Mouse (Mus musculus): Measurements from ENCODE around the gene Nploc4. TPM values are rescaled to one million over a fixed set of nuclear protein-coding genes. Genes with fewer than 3 reads are reported as not detected.

Nploc4 gene
- polyA plus RNA-seq, 1 experiment from 2014 or later, result 69.2 TPM

DNA sequence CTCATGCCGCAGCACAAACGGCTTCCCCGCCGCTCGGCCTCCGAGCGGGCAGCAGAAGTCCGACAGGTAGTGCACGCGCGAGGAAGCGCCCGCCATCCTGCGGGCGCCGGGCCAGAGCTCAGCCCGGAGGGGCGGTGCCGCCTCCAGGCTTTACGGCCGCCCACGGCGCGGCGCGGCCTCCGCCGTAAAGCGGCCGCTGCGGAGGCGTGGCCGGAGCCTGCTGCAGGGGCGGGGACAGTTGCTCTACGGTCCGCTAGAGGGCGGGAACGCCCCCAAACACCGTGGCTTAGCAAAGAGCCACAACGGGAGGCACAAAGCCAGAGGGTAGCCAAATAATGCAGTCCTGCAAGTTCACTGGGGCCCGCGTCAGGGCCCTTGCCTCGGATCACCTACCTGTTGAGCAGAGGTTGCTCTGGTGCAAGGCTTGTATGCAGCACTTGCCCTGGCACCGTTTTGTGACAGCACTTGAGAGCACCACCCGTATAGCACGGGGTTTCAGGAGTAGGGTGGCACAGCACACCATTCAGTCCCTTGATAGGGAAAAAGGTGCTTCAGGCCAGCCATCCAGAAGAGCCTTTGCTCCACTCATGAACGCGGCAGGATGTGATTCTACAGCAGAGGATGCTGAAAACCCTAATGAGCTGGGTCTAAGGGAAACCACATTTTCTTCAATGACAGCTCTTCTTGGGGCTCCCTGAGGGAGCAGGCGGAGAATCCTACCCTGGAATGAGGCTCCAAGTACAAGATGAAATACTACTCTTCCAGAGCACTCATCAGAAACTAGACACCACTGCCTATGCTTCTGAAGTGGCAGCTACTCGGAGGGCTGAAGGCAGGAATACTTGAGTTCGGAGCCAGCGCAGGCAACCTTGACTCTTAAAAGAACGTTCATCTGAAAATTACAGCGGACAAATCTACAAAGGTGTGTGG is 58.6 kb downstream of the Nploc4 start, which contains the start of gene Faap100:
TSS of gene Faap100 (minus strand) at position 154 of the 930 bp plus-strand sequence.
- no peaks in the 10 kb centered on the region for H3K27me3 ChIP-seq
- ChIA-PET POLR2A (interaction anchor here (1.0 to 1.4 kb wide), 4 partner anchors 9 to 27 kb away, joined by 3 read pairs; no protein-coding TSS in a partner anchor), CTCF (interaction anchor here (1.1 to 1.5 kb wide), 2 partner anchors 9 to 28 kb away, joined by 3 to 4 read pairs; no protein-coding TSS in a partner anchor)
- ATAC-seq (peak; percentile 55), DNase-seq (ENCODE audit: low read depth, low spot score) (peak; percentile 46)
- in situ Hi-C loops (cut with MboI; ENCODE audit: low pct_unique_long_range_greater_than_20kb), result no loop called here
- TF ChIP-seq CTCF (IDR thresholded peaks at IDR 0.05), result no peak

DNA sequence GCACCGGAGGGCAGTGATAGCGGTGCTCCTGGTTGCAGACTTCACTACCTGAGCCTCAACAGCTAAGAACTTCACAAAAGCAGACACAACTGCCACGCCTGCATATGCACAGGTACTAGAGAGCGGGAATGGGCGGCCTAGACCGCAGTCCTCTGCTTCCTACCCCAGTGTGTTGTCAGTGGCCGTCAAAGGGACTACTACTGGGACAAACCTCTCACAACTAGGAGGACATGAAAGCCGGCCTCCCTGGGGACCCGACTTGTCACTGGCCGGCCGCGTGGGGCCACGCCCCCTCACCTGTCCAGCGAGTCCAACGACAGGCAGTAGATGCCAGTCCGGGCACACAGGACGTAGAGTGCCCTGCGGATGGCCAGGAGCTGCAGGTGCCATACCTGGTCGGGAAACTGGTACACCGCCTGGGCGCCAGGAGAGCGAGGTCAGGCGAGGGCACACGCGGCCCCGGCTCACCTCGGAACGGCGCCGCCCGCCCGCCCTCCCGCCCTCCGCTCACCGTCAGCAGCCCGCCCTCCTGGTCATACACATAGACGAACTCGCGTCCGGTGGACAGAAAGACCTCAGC is 59.4 kb downstream of the Nploc4 start:
- ChIA-PET POLR2A (interaction anchor here (1.1 to 1.7 kb wide), 3 partner anchors 8 to 26 kb away, joined by 3 to 5 read pairs (median 3); no protein-coding TSS in a partner anchor), CTCF (interaction anchor here (1.1 to 1.5 kb wide), 3 partner anchors 10 to 28 kb away, joined by 3 to 4 read pairs (median 3); no protein-coding TSS in a partner anchor)
- no peaks in the 10 kb centered on the region for H3K27me3 ChIP-seq
- ATAC-seq (no peak), DNase-seq (ENCODE audit: low read depth, low spot score) (no peak)
- in situ Hi-C loops (cut with MboI; ENCODE audit: low pct_unique_long_range_greater_than_20kb), result no loop called here
- TF ChIP-seq CTCF (IDR thresholded peaks at IDR 0.05), result no peak

DNA sequence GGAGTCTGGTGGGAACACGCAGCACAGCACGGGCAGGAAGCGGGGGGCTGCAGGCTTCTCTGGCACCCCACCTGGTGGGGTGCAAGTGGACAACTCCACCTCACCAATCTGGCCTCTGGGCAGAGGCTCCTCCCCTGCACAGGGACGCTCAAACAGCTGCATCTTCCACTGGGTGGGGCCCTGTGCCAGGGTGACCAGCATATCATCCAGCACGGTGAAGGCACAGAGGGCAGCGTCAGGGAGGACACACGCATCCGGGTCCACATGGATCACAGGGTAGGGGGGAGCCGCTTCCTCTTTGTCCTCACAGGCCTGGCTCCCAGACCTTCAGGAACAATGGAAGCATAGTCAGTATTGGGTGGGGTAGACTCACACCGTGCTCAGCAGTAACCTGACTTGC is 60.2 kb downstream of the Nploc4 start:
- POLR2A ChIA-PET, result interaction anchor here (1.7 kb wide), 1 partner anchor 23 kb away, joined by 5 read pairs; no protein-coding TSS in a partner anchor

DNA sequence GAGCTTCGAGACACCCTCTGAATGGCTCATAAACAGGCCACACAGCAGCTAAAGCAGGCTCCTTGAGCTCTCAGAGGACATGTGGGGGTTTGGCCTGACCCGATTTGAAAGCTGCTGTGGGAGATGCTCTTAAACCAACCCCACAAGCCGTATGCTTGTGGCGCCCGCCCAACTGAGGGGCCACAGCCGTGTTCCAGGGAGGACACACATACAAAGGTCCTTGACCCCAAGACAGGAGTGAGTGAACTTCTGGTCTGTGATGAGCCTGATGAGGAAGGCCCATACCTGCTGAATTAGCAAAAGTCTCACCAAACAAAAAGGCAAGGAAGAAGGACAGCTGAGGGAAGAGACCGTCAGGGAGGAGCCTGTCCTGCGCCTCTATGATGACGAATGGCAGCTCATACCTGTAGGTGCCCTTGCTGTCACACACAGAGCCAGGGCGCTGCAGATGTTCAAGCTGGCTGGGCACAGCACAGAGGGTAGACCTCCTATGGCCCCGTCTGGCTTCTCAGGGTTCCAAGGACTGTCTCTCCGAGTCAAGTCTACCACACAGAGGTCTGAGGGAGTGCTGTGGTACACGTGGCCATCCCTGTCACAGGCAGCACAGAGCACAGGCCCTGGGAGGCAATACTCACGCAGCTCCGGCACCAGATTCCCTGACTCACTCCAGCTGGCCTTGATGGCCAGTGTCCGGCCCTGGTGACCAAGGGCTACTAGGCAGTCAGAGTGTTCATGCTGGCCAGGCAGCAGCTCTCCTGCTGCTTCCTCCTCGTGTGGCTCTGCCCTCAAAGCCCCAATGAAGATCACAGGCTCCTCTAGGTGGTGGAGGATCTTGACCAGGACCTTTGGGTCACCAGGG is 61.0 kb downstream of the Nploc4 start:
- H3K27me3 ChIP-seq, result no peaks in the 10 kb centered on the region
- ATAC-seq, result no peak
- no peak for TF ChIP-seq CTCF (IDR thresholded peaks at IDR 0.05)
- no peak for DNase-seq (ENCODE audit: low read depth, low spot score)
- ChIA-PET CTCF (interaction anchor here (1.3 kb wide), 1 partner anchor 23 kb away, joined by 5 read pairs; no protein-coding TSS in a partner anchor), POLR2A (interaction anchor here (0.7 to 1.7 kb wide), 4 partner anchors 22 to 368 kb away, joined by 3 to 13 read pairs (median 4); no protein-coding TSS in a partner anchor)
- in situ Hi-C loops (cut with MboI; ENCODE audit: low pct_unique_long_range_greater_than_20kb), result no loop called here

More for the DNA sequence above, 60.2 kb downstream of the Nploc4 start:
- H3K27me3 ChIP-seq, result no peaks in the 10 kb centered on the region
- CTCF ChIA-PET, result interaction anchor here (1.1 kb wide), 1 partner anchor 12 kb away, joined by 3 read pairs; no protein-coding TSS in a partner anchor
- in situ Hi-C loops (cut with MboI; ENCODE audit: low pct_unique_long_range_greater_than_20kb), result no loop called here
- ATAC-seq (no peak), DNase-seq (ENCODE audit: low read depth, low spot score) (no peak)
- TF ChIP-seq CTCF (IDR thresholded peaks at IDR 0.05), result no peak

DNA sequence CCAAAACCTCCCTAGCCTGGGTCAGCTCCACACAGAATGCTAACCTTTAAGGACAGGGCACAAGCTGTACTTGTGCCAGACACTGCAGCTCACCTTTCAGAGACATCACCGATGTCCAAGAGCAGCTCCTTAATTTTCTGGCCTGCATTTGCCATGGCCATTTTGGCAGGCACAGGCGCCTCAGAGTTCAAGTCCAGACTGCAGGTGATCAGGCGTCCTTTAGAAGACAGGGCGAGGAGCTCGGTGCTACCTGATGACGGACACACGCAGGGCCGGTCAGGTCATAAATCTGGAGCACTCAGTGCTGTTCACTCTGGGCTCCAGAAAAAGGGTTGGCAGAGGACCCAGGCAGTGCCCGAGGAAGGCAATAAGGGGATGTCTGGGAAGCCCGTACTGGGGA is 62.2 kb downstream of the Nploc4 start:
- POLR2A ChIA-PET, result interaction anchor here (0.5 to 1.0 kb wide), 2 partner anchors 10 to 172 kb away, joined by 3 to 6 read pairs; no protein-coding TSS in a partner anchor
- DNase-seq (ENCODE audit: low read depth, low spot score) (no peak), ATAC-seq (no peak)
- CTCF ChIA-PET, result interaction anchor here (1.3 kb wide), 1 partner anchor 49 kb away, joined by 3 read pairs; no protein-coding TSS in a partner anchor
- no peak for TF ChIP-seq CTCF (IDR thresholded peaks at IDR 0.05)
- in situ Hi-C loops (cut with MboI; ENCODE audit: low pct_unique_long_range_greater_than_20kb), result no loop called here
- no peaks in the 10 kb centered on the region for H3K27me3 ChIP-seq

DNA sequence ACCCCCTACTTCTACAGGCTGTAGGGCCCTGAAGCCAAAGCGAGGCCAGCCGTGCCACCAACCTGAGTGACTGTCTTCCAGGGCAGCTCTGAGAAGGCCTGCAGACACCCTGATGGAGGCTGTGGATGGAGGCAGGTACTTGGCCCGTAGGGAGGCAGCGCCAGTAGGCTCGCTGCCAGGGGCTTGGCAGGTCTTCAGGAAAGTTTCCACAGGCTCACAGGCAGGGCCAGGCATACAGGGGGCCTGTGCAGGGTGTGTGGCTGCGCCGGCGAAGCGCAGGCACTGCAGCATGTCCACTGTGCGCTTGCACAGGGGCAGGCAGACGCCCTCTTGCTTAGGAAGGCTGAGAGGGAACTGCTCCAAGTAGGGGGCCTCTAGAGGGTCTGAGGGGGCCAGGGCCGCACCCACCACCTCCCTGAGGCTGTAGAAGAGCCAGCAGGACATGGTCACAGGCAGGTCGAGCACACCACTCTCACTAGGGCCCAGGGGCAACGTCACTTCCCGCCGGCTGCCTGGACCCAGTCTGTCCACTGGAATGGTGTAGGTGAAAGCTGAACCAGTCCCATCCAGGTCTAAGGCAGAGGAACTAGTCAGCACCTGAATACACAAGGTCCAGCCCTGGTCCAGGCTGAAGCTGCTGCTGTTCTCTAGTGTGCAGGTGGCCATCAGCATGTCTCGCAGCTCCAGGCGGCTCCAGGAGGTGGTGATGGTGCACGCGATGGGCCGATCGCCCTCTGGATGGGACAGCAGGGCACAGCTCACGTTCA is 63.5 kb downstream of the Nploc4 start:
- DNase-seq (ENCODE audit: low read depth, low spot score) (no peak), ATAC-seq (no peak)
- TF ChIP-seq CTCF (IDR thresholded peaks at IDR 0.05), result no peak
- ChIA-PET CTCF (interaction anchor here (1.0 to 1.3 kb wide), 2 partner anchors 8 to 50 kb away, joined by 3 read pairs; no protein-coding TSS in a partner anchor), POLR2A (interaction anchor here (0.7 kb wide), 1 partner anchor 11 kb away, joined by 3 read pairs; no protein-coding TSS in a partner anchor)
- in situ Hi-C loops (cut with MboI; ENCODE audit: low pct_unique_long_range_greater_than_20kb), result no loop called here
- no peaks in the 10 kb centered on the region for H3K27me3 ChIP-seq

DNA sequence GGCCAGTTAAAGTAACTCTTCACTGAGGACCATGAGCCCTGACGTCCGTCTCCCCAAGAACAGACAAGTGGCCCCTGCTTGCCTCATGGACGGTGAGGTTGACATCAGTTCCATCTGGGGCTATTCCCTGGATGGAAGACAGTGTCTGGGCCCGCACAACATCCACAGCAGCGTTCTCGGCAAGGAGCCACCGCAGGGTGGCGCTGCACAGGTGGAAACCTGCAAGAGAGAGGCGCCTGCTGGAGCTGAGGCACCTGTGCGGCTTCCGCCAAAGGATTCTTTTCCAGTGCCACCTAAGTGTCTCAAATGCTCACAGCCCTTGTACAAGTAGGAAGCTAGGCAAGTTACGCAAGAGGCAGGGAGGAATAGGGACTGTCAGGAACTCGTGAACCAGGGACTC is 64.5 kb downstream of the Nploc4 start:
- no peaks in the 10 kb centered on the region for H3K27me3 ChIP-seq
- TF ChIP-seq CTCF (IDR thresholded peaks at IDR 0.05), result no peak
- in situ Hi-C loops (cut with MboI; ENCODE audit: low pct_unique_long_range_greater_than_20kb), result no loop called here
- ChIA-PET POLR2A (interaction anchor here (0.7 kb wide), 1 partner anchor 10 kb away, joined by 3 read pairs; no protein-coding TSS in a partner anchor), CTCF (no interaction called here)
- DNase-seq (ENCODE audit: low read depth, low spot score), result no peak
- ATAC-seq, result no peak

DNA sequence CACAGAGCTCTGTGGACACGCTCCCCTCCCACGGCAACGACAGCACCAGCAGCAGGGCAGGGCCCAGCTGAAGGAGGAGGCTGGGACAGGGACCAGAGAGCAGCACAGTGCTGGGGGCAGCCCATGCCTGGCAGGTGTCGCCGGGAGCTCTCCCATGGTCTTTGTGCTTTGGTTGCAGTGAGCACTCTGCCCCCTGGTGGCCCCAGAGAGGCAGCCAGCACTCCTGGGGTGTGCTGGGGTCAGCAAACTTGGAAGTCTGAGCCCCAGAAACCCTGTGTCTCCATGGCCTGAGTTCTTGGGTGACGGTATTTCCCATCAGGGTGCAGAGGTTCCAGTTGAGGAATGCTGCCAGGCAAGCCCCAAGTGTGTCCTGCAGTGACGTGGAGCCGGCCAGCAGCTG is 67.9 kb downstream of the Nploc4 start:
- CTCF ChIA-PET, result interaction anchor here (0.8 to 2.7 kb wide), 7 partner anchors 10 to 54 kb away, joined by 3 to 13 read pairs (median 4); partner anchors contain the start of gene Fscn2
- POLR2A ChIA-PET, result interaction anchor here (0.7 to 1.1 kb wide), 3 partner anchors 9 to 20 kb away, joined by 3 read pairs; partner anchors contain the start of gene Faap100
- ATAC-seq (no peak), DNase-seq (ENCODE audit: low read depth, low spot score) (no peak)
- no peak for TF ChIP-seq CTCF (IDR thresholded peaks at IDR 0.05)
- H3K27me3 ChIP-seq, result no peaks in the 10 kb centered on the region
- in situ Hi-C loops (cut with MboI; ENCODE audit: low pct_unique_long_range_greater_than_20kb), result no loop called here
